Mouse (Mus musculus) hindbrain, embryonic 10.5 days (tissue): ENCODE results near the gene Gkn3. TPM values are rescaled to one million over a fixed set of nuclear protein-coding genes. Genes with fewer than 3 reads are reported as not detected.

Source experiments
- DNase-seq: peaks from one replicate; pipeline ENCODE4 v3.0.0-alpha.2; 2017; ENCODE audit warnings: low spot score
- H3K27ac ChIP-seq: fragments of 300-500 bp; sonication (generic); 2 replicates; pipeline ENCODE4 v1.5.1; 2016; ENCODE audit warnings: mild to moderate bottlenecking, moderate library complexity
- H3K27me3 ChIP-seq: fragments of 300-500 bp; sonication (generic); 2 replicates; pipeline ENCODE4 v1.6.1; 2016; ENCODE audit warnings: mild to moderate bottlenecking; ENCODE audit not compliant: poor library complexity, insufficient read depth, severe bottlenecking
- H3K36me3 ChIP-seq: fragments of 300-500 bp; sonication (generic); 2 replicates; pipeline ENCODE4 v1.6.1; 2016; ENCODE audit warnings: mild to moderate bottlenecking, moderate library complexity
- H3K4me1 ChIP-seq: fragments of 300-500 bp; sonication (generic); replicated peaks from 2 replicates; pipeline ENCODE4 v1.6.1; 2016; ENCODE audit warnings: mild to moderate bottlenecking
- H3K4me3 ChIP-seq: fragments of 300-500 bp; sonication (generic); 2 replicates; pipeline ENCODE4 v1.5.1; 2016; ENCODE audit warnings: mild to moderate bottlenecking, moderate library complexity
- H3K9me3 ChIP-seq: fragments of 300-500 bp; sonication (generic); 2 replicates; pipeline ENCODE4 v1.6.1; 2016; ENCODE audit warnings: mild to moderate bottlenecking, moderate library complexity
- WGBS: fragments of 180-500 bp; shearing (Covaris S2); methylation state at CpG from one replicate; pipeline ENCODE4 v1.1.7; 2016; 5-methylcytosine and 5-hydroxymethylcytosine counted together
- polyA plus RNA-seq: library from polyadenylated mRNA; unstranded; fragments of >200 nt; fragmentation: Nextera tagmentation; extraction: Ambion mirVana; gene quantifications from 2 replicates; pipeline ENCODE4 v1.2.1, GENCODE M21; 2016

The Gkn3 gene
- polyA plus RNA-seq, 1 experiment from 2014 or later = not detected

DNA sequence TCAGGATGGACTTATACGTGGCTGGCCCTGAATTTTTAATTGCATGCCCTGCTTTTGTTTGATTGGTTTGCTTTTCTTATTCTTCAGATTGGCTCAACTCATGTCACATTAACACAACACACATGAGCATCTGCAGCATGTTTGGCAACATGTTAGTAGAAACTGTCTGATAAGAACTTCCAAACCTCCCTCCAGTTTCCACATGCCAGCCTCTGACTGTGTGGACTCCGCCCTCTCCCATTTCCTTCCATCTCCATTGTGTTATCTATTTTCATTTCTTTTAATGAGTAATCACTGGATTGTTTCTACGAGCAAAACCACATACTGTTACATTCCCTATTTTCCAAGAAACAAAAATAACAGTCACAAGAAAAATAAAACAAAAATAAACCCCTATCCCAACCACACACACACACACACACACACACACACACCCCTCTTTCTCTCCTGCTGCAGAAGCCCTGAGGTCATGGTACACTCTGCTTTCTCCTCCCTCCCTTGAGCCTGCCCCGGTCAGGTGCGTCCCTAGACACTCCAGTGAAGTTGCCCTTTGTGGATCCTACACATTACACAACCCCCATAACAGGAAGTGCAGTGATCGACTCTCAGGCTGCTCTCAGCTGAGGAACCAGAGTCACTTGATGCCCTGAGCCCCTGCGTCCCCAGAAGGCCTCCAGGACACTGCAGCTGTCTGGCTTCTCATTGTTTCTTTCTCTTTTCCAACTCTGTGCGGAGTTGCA is 4.9 kb upstream of the Gkn3 start:
- no peak overlapping the region for H3K4me3 ChIP-seq
- DNase-seq = no peak
- peaks cover 18% of the 10 kb centered on the region for H3K4me1 ChIP-seq
- no peak overlapping the region for H3K27ac ChIP-seq
- no peaks in the 10 kb centered on the region for H3K36me3 ChIP-seq
- H3K9me3 ChIP-seq = no peaks in the 10 kb centered on the region
- no peaks in the 10 kb centered on the region for H3K27me3 ChIP-seq
- WGBS = 72% methylated on average over 8 of the region's 8 CpGs

DNA sequence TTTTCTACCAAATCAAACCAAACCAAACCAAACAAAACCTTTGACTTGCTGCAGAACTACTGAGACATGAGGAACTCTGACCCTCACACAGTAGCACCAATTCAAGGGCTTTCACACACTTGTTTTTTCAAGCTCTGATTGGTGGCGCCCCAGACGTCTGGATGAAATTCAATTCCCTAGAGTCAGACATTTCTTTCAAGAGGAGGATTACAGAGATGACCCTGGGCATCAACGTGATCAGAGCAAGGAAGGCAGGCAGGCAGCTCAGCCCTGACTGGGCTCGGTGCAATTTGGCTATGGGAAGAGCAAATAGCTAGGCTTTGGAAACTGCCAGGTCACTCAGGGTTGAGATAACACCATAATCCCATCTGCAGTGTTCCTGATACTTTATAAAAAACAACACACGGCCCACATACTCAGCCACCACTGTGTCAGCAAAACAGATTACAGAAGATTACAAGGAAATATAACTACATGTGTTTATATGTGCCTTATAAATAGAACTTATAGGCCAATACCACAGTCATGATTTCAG is 787 bp upstream of the Gkn3 start:
- no peaks in the 10 kb centered on the region for H3K9me3 ChIP-seq
- H3K27ac ChIP-seq = peak overlapping the region; percentile 40; the same call in 1 of the 2 replicates
- peaks cover 24% of the 10 kb centered on the region for H3K27me3 ChIP-seq
- H3K36me3 ChIP-seq = no peaks in the 10 kb centered on the region
- DNase-seq = no peak
- H3K4me1 ChIP-seq = peaks cover 18% of the 10 kb centered on the region
- 35% methylated on average over 5 of the region's 5 CpGs for WGBS
- H3K4me3 ChIP-seq = no peak overlapping the region

DNA sequence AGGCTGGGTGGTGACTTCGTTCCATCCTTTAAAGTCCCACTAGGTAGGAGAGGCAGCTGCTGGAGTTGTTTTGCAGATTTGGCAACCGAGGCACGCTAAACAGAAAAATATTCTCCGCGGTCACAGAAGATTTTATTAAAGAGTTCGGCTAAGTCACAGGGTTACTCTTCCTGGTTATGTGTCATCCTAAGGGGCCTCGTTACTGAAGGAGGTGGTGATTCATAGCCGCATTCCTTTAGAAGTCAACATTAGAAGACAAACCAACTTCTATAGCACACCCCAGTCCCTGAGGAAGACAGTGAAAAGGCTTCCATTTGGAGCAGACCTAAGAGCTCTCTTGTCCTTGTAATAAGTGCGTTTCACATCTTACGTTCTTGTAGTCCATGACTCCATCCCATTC is 2.1 kb downstream of the Gkn3 start:
- Histone ChIP-seq H3K4me1 (peaks cover 17% of the 10 kb centered on the region), H3K27me3 (peaks cover 43% of the 10 kb centered on the region), H3K36me3 (no peaks in the 10 kb centered on the region), H3K9me3 (no peaks in the 10 kb centered on the region), H3K4me3 (no peak overlapping the region), H3K27ac (no peak overlapping the region)
- 87% methylated on average over 10 of the region's 10 CpGs for WGBS
- no peak for DNase-seq

DNA sequence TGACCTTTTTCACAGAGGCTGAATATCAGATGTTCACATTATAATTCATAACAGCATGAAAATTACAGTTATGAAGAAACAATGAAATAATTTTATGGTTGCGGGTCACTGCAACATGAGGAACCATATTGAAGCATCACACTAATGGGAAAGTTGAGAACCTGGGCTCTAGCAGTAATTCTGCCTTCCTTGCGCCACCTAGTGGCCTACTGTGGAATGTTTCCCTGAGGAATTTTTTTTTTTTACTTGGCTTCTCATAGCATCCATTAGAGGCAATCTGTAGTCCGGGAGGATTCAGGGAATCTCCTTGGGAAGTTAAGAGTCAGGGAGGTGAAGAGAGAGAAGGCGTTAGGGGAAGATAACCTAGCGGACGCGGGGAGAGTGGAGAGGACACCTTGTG is 2.5 kb downstream of the Gkn3 start:
- H3K9me3 ChIP-seq = no peaks in the 10 kb centered on the region

DNA sequence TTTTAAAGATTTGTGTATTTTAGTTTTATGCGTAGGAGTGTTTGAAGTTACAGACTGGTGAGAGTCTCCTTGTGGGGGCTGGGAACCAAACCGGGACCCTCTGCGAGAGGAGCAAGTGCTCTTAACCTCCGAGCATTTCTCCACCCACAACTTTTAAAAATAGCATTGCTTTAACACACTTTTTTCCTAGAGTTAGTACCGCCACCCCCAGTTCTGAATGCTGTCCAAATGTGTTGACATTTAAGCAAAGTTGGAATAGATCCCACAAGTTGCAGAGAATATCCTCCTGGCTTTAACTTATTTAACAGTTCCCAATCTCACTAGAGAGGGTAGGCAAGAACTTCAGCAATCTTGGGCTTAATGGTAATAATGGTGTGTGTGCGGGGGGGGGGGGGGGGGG is 4.0 kb downstream of the Gkn3 start:
- 58% methylated on average over 6 of the region's 6 CpGs for WGBS
- Histone ChIP-seq H3K27ac (no peak overlapping the region), H3K36me3 (no peaks in the 10 kb centered on the region), H3K27me3 (peaks cover 43% of the 10 kb centered on the region), H3K4me1 (peaks cover 17% of the 10 kb centered on the region), H3K9me3 (no peaks in the 10 kb centered on the region), H3K4me3 (no peak overlapping the region)
- no peak for DNase-seq

More for the DNA sequence above, 2.5 kb downstream of the Gkn3 start:
- WGBS = 14% methylated on average over 7 of the region's 7 CpGs
- H3K4me3 ChIP-seq = no peak overlapping the region
- peaks cover 43% of the 10 kb centered on the region for H3K27me3 ChIP-seq
- H3K27ac ChIP-seq = no peak overlapping the region
- peak; percentile 63 for DNase-seq
- peaks cover 17% of the 10 kb centered on the region for H3K4me1 ChIP-seq
- H3K36me3 ChIP-seq = no peaks in the 10 kb centered on the region

DNA sequence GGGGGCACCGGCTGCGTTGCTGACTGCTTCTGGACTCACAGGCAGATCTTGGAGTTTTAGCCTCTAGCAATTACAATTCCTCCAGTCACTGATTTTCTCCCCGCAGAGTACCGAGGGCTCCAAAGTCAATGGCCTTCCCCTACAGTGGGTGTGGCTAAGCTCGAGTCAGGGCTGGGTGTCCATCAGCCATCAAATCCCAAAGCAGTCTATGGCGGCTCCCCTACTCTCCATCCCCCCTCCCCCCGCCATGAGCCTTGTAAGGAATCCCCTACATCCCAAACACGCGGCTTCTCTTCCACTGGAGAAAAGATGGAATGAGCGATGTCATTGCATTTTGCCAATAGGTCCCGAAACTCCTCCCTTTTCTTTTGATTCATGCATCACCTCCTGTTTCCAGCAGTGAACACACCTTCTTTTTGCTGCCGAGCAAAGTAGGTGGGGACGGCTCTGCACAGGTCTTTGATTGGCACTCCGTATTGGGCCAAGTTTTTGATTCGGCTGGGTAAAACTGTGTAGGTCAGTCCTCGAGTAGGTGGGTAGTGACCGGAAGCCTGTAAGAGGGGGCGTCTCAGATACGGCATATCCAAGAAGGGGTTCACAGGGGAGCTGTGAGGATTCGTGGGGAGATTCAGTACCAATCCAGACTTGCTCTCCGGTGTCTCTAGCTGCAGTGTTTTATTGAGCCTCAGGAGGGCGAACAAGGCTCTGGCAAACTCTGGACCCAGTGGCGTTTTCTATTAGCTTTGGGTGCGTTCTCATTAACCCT is 4.6 kb downstream of the Gkn3 start:
- H3K4me3 ChIP-seq = peak overlapping the region; percentile 48
- no peak for DNase-seq
- WGBS = 9% methylated on average over 24 of the region's 24 CpGs
- no peaks in the 10 kb centered on the region for H3K9me3 ChIP-seq
- H3K27me3 ChIP-seq = peaks cover 43% of the 10 kb centered on the region
- H3K4me1 ChIP-seq = peaks cover 11% of the 10 kb centered on the region
- no peaks in the 10 kb centered on the region for H3K36me3 ChIP-seq
- no peak overlapping the region for H3K27ac ChIP-seq

DNA sequence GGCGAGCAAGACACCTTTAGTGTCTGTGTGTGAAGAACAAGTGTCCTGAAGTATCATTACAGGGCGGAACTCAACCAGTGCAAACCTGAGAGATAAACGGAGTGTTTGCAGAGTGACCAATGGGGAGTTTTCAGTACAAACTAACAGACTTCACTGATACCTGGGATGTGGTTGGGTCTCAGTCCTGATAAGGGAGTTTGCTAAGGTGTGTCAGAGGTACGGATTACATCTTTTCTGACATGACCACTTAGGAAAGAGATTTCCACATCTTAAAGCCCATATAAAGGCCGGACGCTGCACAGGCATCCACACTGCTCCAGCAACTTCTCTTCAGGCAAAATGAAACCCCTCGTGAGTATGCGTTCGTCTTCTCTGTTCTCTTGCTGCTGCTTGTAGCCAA is 15.7 kb downstream of the Gkn3 start, which contains the start of gene Gkn2:
Gkn2 (plus strand) TSS at position 301 of the 400 bp plus-strand sequence.
- no peaks in the 10 kb centered on the region for H3K36me3 ChIP-seq
- DNase-seq = no peak
- H3K9me3 ChIP-seq = no peaks in the 10 kb centered on the region
- no peak within 1 kb of the TSS for H3K4me3 ChIP-seq
- no peaks in the 10 kb centered on the region for H3K4me1 ChIP-seq
- 92% methylated on average over 9 of the region's 9 CpGs for WGBS
- no peaks in the 10 kb centered on the region for H3K27me3 ChIP-seq
- no peak within 1 kb of the TSS for H3K27ac ChIP-seq

DNA sequence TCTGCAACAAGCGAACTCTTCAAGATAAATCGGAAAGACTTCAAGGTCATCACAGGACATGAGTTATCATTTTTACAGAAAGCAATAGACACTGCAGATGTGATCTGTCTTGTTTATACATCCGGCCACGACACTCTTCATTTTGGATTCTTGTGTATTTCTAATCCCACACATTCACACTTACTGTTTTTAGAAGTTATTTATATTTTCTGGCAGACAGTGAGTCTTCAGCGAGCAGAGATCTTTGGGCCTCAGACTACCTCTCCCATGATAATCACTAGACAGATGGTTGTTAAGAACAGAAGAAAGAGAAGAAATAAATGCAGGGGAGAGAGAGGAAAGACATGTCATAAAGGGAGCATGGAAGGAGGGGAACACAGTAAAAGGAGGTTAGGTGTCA is 19.5 kb downstream of the Gkn3 start:
- no peak overlapping the region for H3K4me3 ChIP-seq
- no peaks in the 10 kb centered on the region for H3K9me3 ChIP-seq
- H3K4me1 ChIP-seq = no peaks in the 10 kb centered on the region
- H3K36me3 ChIP-seq = no peaks in the 10 kb centered on the region
- 90% methylated on average over 5 of the region's 5 CpGs for WGBS
- no peak for DNase-seq
- H3K27me3 ChIP-seq = no peaks in the 10 kb centered on the region
- H3K27ac ChIP-seq = no peak overlapping the region

DNA sequence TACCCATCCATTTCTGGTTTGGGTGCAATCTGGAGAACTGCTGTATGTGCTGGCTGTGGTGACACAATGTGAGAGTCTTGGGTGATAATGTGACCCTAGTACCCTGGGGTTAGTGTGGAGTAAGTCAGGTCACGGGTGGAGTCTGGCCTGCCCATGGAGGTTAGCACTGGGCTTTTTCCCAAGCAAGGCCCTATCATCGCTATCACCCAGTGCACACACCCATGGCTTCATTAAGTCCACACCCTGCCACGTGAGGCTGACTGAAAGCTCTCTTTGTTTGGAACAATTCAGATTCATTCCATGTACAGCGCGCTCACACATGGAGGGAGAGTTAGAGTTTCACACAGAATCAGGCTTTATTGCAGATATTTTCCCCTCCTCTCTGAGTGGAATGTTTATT is 34.3 kb downstream of the Gkn3 start:
- Histone ChIP-seq H3K4me1 (0 out of 2 replicates have a peak, but pooled peaks cover 5% of the 10 kb centered on the region), H3K36me3 (no peaks in the 10 kb centered on the region), H3K9me3 (no peaks in the 10 kb centered on the region), H3K27me3 (no peaks in the 10 kb centered on the region), H3K27ac (no peak overlapping the region), H3K4me3 (no peak overlapping the region)
- 81% methylated on average over 5 of the region's 5 CpGs for WGBS
- no peak for DNase-seq

DNA sequence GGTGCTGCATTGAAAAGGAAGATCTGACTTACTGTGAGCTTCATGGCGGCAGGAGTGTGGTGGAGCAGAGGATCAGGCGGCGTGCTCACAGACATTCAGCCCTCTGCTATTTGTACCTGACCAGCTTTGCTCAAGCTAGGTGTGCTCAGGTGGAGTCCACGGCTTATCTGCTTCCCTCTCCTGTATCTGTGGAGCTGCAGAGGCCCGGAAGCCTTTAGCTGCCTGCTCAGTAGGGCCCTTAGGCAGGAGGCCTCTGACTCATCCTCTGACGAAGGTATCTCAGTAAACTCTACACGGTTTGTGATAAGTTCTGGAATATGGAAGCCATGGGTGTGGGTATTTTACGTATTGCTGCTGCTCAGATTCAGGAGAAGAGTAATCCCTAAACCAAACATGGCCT is 37.9 kb downstream of the Gkn3 start, which contains the start of gene Gkn1:
Gkn1 (minus strand) TSS at position 114 of the 400 bp plus-strand sequence.
- H3K4me1 ChIP-seq = 0 out of 2 replicates have a peak, but pooled peaks cover 5% of the 10 kb centered on the region
- no peak within 1 kb of the TSS for H3K27ac ChIP-seq
- no peaks in the 10 kb centered on the region for H3K27me3 ChIP-seq
- no peak for DNase-seq
- H3K9me3 ChIP-seq = no peaks in the 10 kb centered on the region
- no peak within 1 kb of the TSS for H3K4me3 ChIP-seq
- H3K36me3 ChIP-seq = no peaks in the 10 kb centered on the region
- 92% methylated on average over 8 of the region's 8 CpGs for WGBS

DNA sequence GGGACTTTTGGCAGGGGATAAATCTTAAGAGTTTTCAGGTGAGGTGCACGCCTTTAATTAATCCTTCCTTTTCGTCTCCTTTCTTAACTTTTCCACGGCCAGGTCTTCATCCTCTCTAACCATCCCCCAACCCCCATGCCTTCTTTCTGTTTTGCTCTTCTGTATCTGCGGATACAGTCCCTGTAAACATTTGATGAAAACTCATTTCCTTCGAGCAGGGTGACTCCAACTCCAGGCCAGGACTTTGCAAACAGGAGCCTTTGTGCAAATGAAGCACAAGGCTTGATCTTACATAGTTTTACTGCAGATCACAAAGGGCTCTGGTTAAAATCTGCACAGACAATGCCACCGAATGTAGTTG is 52.8 kb downstream of the Gkn3 start:
- Histone ChIP-seq H3K9me3 (no peaks in the 10 kb centered on the region), H3K27me3 (peaks cover 21% of the 10 kb centered on the region), H3K36me3 (no peaks in the 10 kb centered on the region), H3K4me1 (peaks cover 30% of the 10 kb centered on the region), H3K27ac (no peak overlapping the region), H3K4me3 (no peak overlapping the region)
- WGBS = 37% methylated on average over 6 of the region's 6 CpGs
- DNase-seq = no peak

DNA sequence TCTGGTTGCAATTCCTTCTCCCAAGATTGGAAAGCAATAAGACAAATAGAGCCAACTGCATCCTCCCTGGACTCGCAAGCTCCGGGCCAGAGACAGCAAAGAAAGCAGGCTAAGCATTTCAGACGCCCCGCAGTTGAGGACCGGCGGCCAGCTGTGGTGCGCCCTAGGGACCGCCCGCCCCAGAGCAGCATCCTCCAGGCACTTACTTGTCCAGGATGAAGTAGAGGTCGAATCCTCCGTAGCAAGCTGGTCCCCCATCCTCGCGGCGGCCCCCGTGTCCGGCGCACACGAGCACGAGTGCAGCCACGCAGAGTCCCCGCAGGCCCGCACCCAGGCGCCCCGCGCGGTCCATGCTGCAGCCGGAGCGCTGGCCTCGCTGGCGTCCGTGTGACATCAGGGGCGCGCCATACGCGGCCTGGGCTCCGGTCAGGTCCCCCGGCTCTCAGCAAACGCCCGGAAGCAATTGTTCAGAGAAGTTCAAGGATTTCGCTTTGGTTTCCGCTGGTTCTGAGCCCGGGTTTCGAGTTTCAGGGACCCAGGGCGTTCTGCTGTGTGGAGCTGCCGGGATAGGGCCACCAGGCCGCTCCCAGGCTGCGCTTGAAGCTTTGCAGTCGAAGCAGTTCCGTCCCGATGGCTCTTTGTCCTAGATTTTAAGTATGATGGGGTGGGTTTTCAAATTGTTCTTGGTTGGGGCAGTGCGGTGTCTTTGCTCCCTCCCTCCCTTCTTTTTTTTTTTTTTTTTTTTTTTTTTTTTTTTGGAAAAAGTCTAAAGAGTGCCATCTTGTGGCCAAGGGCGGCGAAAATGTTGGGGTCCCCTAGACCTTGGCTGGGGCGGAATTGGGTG is 53.4 kb downstream of the Gkn3 start, which contains the start of gene Antxr1:
Antxr1 (minus strand) TSS at position 731 of the 844 bp plus-strand sequence.
- Histone ChIP-seq H3K27ac (peak within 1 kb of the TSS; percentile 92), H3K9me3 (no peaks in the 10 kb centered on the region), H3K4me3 (peak within 1 kb of the TSS; percentile 72), H3K4me1 (peaks cover 30% of the 10 kb centered on the region), H3K27me3 (peaks cover 21% of the 10 kb centered on the region), H3K36me3 (no peaks in the 10 kb centered on the region)
- WGBS = under 1% methylated on average over 54 of the region's 54 CpGs
- peak; percentile 79 for DNase-seq
